Mouse (Mus musculus) kidney, adult 2 months (tissue): ENCODE measurements at regions not wholly inside any gene's neighbourhood (a gene's known extent, or its start where the extent isn't known, plus 50 kb on each side); places are given as distances from the start of the nearest gene placed in this dataset.

Experiments used
- CTCF ChIP-seq: fragments of 200-500 bp; conservative IDR thresholded peaks from 2 replicates; pipeline ENCODE4 v1.5.1; 2011; ENCODE audit warnings: low read depth, mild to moderate bottlenecking, control low read depth, low read length, moderate library complexity, mixed read lengths; ENCODE audit not compliant: insufficient read depth, insufficient read length
- POLR2A ChIP-seq: fragments of 200-500 bp; IDR thresholded peaks from one replicate; pipeline ENCODE4 v1.6.1; 2011; ENCODE audit warnings: low read depth, low read length, control low read depth

GRCm38 (mm10) chr7:95082248-95082647, 1088.8 kb upstream of the Tenm4 start:
- TF ChIP-seq CTCF = no peak
- no peak for TF ChIP-seq POLR2A
